Mouse (Mus musculus) liver, embryonic 14.5 days (tissue): Measurements from ENCODE around the gene Cfap77. TPM values are rescaled to one million over a fixed set of nuclear protein-coding genes. Genes with fewer than 3 reads are reported as not detected.

Experiments used
- ATAC-seq: fragments of 200-750 bp; cut with Nextera tagmentation; 2 replicates; pipeline ENCODE4 v1.8.0; 2017; ENCODE audit warnings: moderate number of reproducible peaks, mild to moderate bottlenecking, moderate library complexity; ENCODE audit not compliant: insufficient read depth
- DNase-seq, 3 experiments: peaks; one replicate each; pipeline ENCODE4 v3.0.0-alpha.2; 2012 to 2013; ENCODE audit warnings: low read depth in 3 of 3, low spot score in 3 of 3
- H3K27ac ChIP-seq: fragments of 300-500 bp; sonication (generic); 2 replicates; pipeline ENCODE4 v1.5.1; 2014; ENCODE audit warnings: moderate library complexity, mild to moderate bottlenecking, control low read depth, inconsistent platforms
- H3K27me3 ChIP-seq: fragments of 300-500 bp; sonication (generic); 2 replicates; pipeline ENCODE4 v1.6.1; 2014; ENCODE audit warnings: mild to moderate bottlenecking, low read length, moderate library complexity; ENCODE audit not compliant: control insufficient read depth, insufficient read depth
- H3K36me3 ChIP-seq: fragments of 300-500 bp; sonication (generic); replicated peaks from 2 replicates; pipeline ENCODE4 v1.6.1; 2014; ENCODE audit warnings: low read depth; ENCODE audit not compliant: control insufficient read depth, insufficient read depth
- H3K4me1 ChIP-seq, 2 experiments: fragments of 200-500 bp in 1 of 2; fragments of 300-500 bp in 1 of 2; sonication (generic) in 1 of 2; replicated peaks; 2 replicates each; pipeline ENCODE4 v1.6.1; 2012 to 2014; ENCODE audit warnings: antibody characterized with exemption in 1 of 2, inconsistent platforms in 1 of 2, low read length in 1 of 2; ENCODE audit not compliant: control insufficient read depth in 2 of 2, insufficient read depth in 2 of 2
- H3K4me2 ChIP-seq: fragments of 300-500 bp; sonication (generic); 2 replicates; pipeline ENCODE4 v1.6.1; 2014; ENCODE audit warnings: low read depth, mild to moderate bottlenecking, control low read depth, moderate library complexity
- H3K4me3 ChIP-seq, 2 experiments: fragments of 200-500 bp in 1 of 2; fragments of 300-500 bp in 1 of 2; sonication (generic) in 1 of 2; 2 replicates each; pipeline ENCODE4 v1.5.1; 2012 to 2014; ENCODE audit warnings: low read depth in 2 of 2, low read length in 2 of 2, mild to moderate bottlenecking in 2 of 2, control low read depth in 1 of 2, inconsistent platforms in 1 of 2, moderate library complexity in 1 of 2; ENCODE audit not compliant: insufficient read depth in 1 of 2
- H3K9ac ChIP-seq: fragments of 300-500 bp; sonication (generic); replicated peaks from 2 replicates; pipeline ENCODE4 v1.6.1; 2014; ENCODE audit warnings: mild to moderate bottlenecking, control low read depth, moderate library complexity
- H3K9me3 ChIP-seq: fragments of 300-500 bp; sonication (generic); 2 replicates; pipeline ENCODE4 v1.6.1; 2016; ENCODE audit warnings: low read length, mixed read lengths; ENCODE audit not compliant: control insufficient read depth
- CTCF ChIP-seq: IDR thresholded peaks from 2 replicates; pipeline ENCODE4 v1.5.1; 2016; ENCODE audit warnings: antibody characterized with exemption, low read depth, control low read depth
- EP300 ChIP-seq: IDR thresholded peaks from 2 replicates; pipeline ENCODE4 v1.6.1; 2016; ENCODE audit warnings: antibody characterized with exemption, low read depth
- WGBS: fragments of 180-500 bp; shearing (Covaris S2); extraction: QIAGEN DNeasy Blood & Tissue Kit; methylation state at CpG from one replicate; pipeline ENCODE4 v1.1.7; 2014; ENCODE audit not compliant: insufficient replicate concordance; 5-methylcytosine and 5-hydroxymethylcytosine counted together
- polyA plus RNA-seq, 2 experiments: library from polyadenylated mRNA; depleted of rRNA in 1 of 2; stranded (reverse) in 1 of 2; unstranded in 1 of 2; fragments of >200 nt; fragmentation: Nextera tagmentation in 1 of 2; extraction: Ambion mirVana in 1 of 2; gene quantifications; 2 replicates each; pipeline versions ENCODE4 v1.2.1 to v1.2.3; 2012 to 2014

Gene Cfap77
- polyA plus RNA-seq, 2 experiments: 0.16 TPM; not detected in 1

- no peaks in the 10 kb centered on the region; a peak in 1 of 4 replicates for H3K4me1 ChIP-seq
- 58% methylated on average over 5 of the region's 5 CpGs for WGBS
- H3K9ac ChIP-seq: no peak overlapping the region
- H3K27me3 ChIP-seq: no peaks in the 10 kb centered on the region
- DNase-seq (no peak), ATAC-seq (no peak)
- H3K36me3 ChIP-seq: no peaks in the 10 kb centered on the region
- TF ChIP-seq CTCF (no peak), EP300 (no peak)
- H3K4me2 ChIP-seq: no peak overlapping the region
- H3K4me3 ChIP-seq: no peak overlapping the region
- no peaks in the 10 kb centered on the region for H3K9me3 ChIP-seq
- no peak overlapping the region for H3K27ac ChIP-seq
Measured at GRCm38 (mm10) chr2:29025284-29025683, 29.6 kb downstream of the Cfap77 start.

- no peak overlapping the region for H3K4me2 ChIP-seq
- H3K4me3 ChIP-seq: no peak overlapping the region
- H3K27me3 ChIP-seq: no peaks in the 10 kb centered on the region
- DNase-seq: no peak
- H3K36me3 ChIP-seq: no peaks in the 10 kb centered on the region
- 71% methylated on average over 7 of the region's 7 CpGs for WGBS
- no peak overlapping the region for H3K9ac ChIP-seq
- H3K4me1 ChIP-seq: peaks cover 0 to 2% of the 10 kb centered on the region in 2 experiments; a peak in 1 of 4 replicates
- no peaks in the 10 kb centered on the region for H3K9me3 ChIP-seq
- ATAC-seq: no peak
- H3K27ac ChIP-seq: no peak overlapping the region
- TF ChIP-seq CTCF: no peak
- no peak for TF ChIP-seq EP300
Measured at GRCm38 (mm10) chr2:29023001-29023400, 31.9 kb downstream of the Cfap77 start.

GRCm38 (mm10) chr2:29021025-29021424, 33.8 kb downstream of the Cfap77 start:
- H3K36me3 ChIP-seq: no peaks in the 10 kb centered on the region
- WGBS: 72% methylated on average over 17 of the region's 17 CpGs
- no peak overlapping the region for H3K4me3 ChIP-seq
- H3K9me3 ChIP-seq: no peaks in the 10 kb centered on the region
- no peak overlapping the region for H3K27ac ChIP-seq
- TF ChIP-seq EP300: no peak
- TF ChIP-seq CTCF: no peak
- H3K4me2 ChIP-seq: no peak overlapping the region
- ATAC-seq: no peak
- no peak for DNase-seq
- H3K27me3 ChIP-seq: no peaks in the 10 kb centered on the region
- peaks cover 0 to 2% of the 10 kb centered on the region in 2 experiments; a peak in 1 of 4 replicates for H3K4me1 ChIP-seq
- no peak overlapping the region for H3K9ac ChIP-seq

GRCm38 (mm10) chr2:29018680-29019079, 36.2 kb downstream of the Cfap77 start:
- Histone ChIP-seq H3K9me3 (no peaks in the 10 kb centered on the region), H3K27me3 (no peaks in the 10 kb centered on the region), H3K4me2 (no peak overlapping the region), H3K36me3 (no peaks in the 10 kb centered on the region), H3K27ac (no peak overlapping the region), H3K4me1 (peaks cover 0 to 2% of the 10 kb centered on the region in 2 experiments; a peak in 1 of 4 replicates), H3K4me3 (no peak overlapping the region), H3K9ac (no peak overlapping the region)
- WGBS: 11% methylated on average over 5 of the region's 5 CpGs
- TF ChIP-seq EP300: no peak
- no peak for TF ChIP-seq CTCF
- ATAC-seq: peak; percentile 39; the same call in 1 of the 2 replicates
- no peak for DNase-seq

GRCm38 (mm10) chr2:29016599-29017587, 38.0 kb downstream of the Cfap77 start:
- Histone ChIP-seq H3K9ac (no peak overlapping the region), H3K27me3 (no peaks in the 10 kb centered on the region), H3K4me2 (no peak overlapping the region), H3K27ac (no peak overlapping the region), H3K4me1 (peaks cover 0 to 2% of the 10 kb centered on the region in 2 experiments; a peak in 1 of 4 replicates), H3K4me3 (no peak overlapping the region), H3K36me3 (no peaks in the 10 kb centered on the region), H3K9me3 (no peaks in the 10 kb centered on the region)
- TF ChIP-seq EP300 (no peak), CTCF (no peak)
- DNase-seq (no peak), ATAC-seq (no peak)
- WGBS: 48% methylated on average over 27 of the region's 27 CpGs
